Mouse (Mus musculus) MEL (cell line): ENCODE measurements around the gene Mrpl3. TPM values are rescaled to one million over a fixed set of nuclear protein-coding genes. Genes with fewer than 3 reads are reported as not detected.
A peak's percentile ranks its signal among the peaks of the same experiment; 100 is the strongest.

Experiments used
- DNase-seq: peaks from one replicate; pipeline ENCODE4 v3.0.0; 2011; ENCODE audit warnings: low read depth, low spot score
- H3K27ac ChIP-seq: 2 replicates; pipeline ENCODE4 v1.5.1; 2012; ENCODE audit warnings: low read depth, mild to moderate bottlenecking, control low read depth, low read length, moderate library complexity; ENCODE audit not compliant: control insufficient read depth
- H3K27me3 ChIP-seq, 2 experiments: fragments of 150-350 bp in 1 of 2; sonication (generic) in 1 of 2; 2 replicates each; pipeline ENCODE4 v1.6.1; 2012; ENCODE audit warnings: low read length in 2 of 2, mild to moderate bottlenecking in 2 of 2, improper control_type of control experiment in 1 of 2, moderate library complexity in 1 of 2; ENCODE audit not compliant: insufficient read depth in 2 of 2, control insufficient read depth in 1 of 2
- H3K36me3 ChIP-seq, 2 experiments: 2 replicates each; pipeline ENCODE4 v1.6.1; 2012 to 2014; ENCODE audit warnings: low read length in 2 of 2, improper control_type of control experiment in 1 of 2, inconsistent platforms in 1 of 2, mild to moderate bottlenecking in 1 of 2; ENCODE audit not compliant: insufficient read depth in 2 of 2, control insufficient read depth in 1 of 2
- H3K4me1 ChIP-seq, 2 experiments: fragments of 150-350 bp in 1 of 2; sonication (generic) in 1 of 2; 2 replicates each; pipeline ENCODE4 v1.6.1; 2012; ENCODE audit warnings: low read length in 2 of 2, improper control_type of control experiment in 1 of 2, mild to moderate bottlenecking in 1 of 2; ENCODE audit not compliant: insufficient read depth in 2 of 2, control insufficient read depth in 1 of 2
- H3K4me3 ChIP-seq, 2 experiments: fragments of 150-350 bp in 1 of 2; sonication (generic) in 1 of 2; 2 replicates each; pipeline ENCODE4 v1.5.1; 2012; ENCODE audit warnings: low read depth in 2 of 2, low read length in 2 of 2, mild to moderate bottlenecking in 2 of 2, moderate library complexity in 2 of 2, control low read depth in 1 of 2, improper control_type of control experiment in 1 of 2; ENCODE audit not compliant: control insufficient read depth in 1 of 2, insufficient read depth in 1 of 2
- H3K79me2 ChIP-seq: 2 replicates; pipeline ENCODE4 v1.6.1; 2012; ENCODE audit warnings: mild to moderate bottlenecking, low read length, moderate library complexity; ENCODE audit not compliant: control insufficient read depth, poor library complexity, insufficient read depth
- H3K9ac ChIP-seq: 2 replicates; pipeline ENCODE4 v1.6.1; 2012; ENCODE audit warnings: low read depth, mild to moderate bottlenecking, control low read depth, low read length, moderate library complexity; ENCODE audit not compliant: control insufficient read depth, poor library complexity, severe bottlenecking
- H3K9me3 ChIP-seq: fragments of 150-350 bp; sonication (generic); replicated peaks from 2 replicates; pipeline ENCODE4 v1.6.1; 2012; ENCODE audit warnings: mild to moderate bottlenecking, low read length, improper control_type of control experiment, moderate library complexity; ENCODE audit not compliant: insufficient read depth
- BHLHE40 ChIP-seq: IDR thresholded peaks from 2 replicates; pipeline ENCODE4 v1.6.1; 2012; ENCODE audit warnings: low read depth, mild to moderate bottlenecking, inconsistent platforms, low read length, improper control_type of control experiment, borderline replicate concordance
- CHD1 ChIP-seq: IDR thresholded peaks from 2 replicates; pipeline ENCODE4 v1.6.1; 2012; ENCODE audit warnings: low read depth, mild to moderate bottlenecking, inconsistent platforms, low read length, improper control_type of control experiment
- CHD2 ChIP-seq: IDR thresholded peaks from 2 replicates; pipeline ENCODE4 v1.6.1; 2011; ENCODE audit warnings: low read length, improper control_type of control experiment
- CTCF ChIP-seq, 3 experiments: IDR thresholded peaks in 2 of 3; conservative IDR thresholded peaks in 1 of 3; 2 replicates each; pipeline ENCODE4 v1.5.1; 2011 to 2012; ENCODE audit warnings: low read length in 3 of 3, low read depth in 2 of 3, mild to moderate bottlenecking in 2 of 3, improper control_type of control experiment in 1 of 3, inconsistent platforms in 1 of 3, mixed read lengths in 1 of 3, moderate library complexity in 1 of 3; ENCODE audit not compliant: control insufficient read depth in 1 of 3, insufficient read depth in 1 of 3, poor library complexity in 1 of 3, severe bottlenecking in 1 of 3
- E2F4 ChIP-seq: IDR thresholded peaks from 2 replicates; pipeline ENCODE4 v1.6.1; 2011; ENCODE audit warnings: low read depth, low read length, improper control_type of control experiment, borderline replicate concordance
- ELF1 ChIP-seq: IDR thresholded peaks from 2 replicates; pipeline ENCODE4 v1.6.1; 2014; ENCODE audit warnings: low read depth, mild to moderate bottlenecking, inconsistent platforms, low read length, improper control_type of control experiment, moderate library complexity
- EP300 ChIP-seq, 2 experiments: IDR thresholded peaks; 2 replicates each; pipeline ENCODE4 v1.6.1; 2011; ENCODE audit warnings: improper control_type of control experiment in 2 of 2, low read length in 2 of 2, low read depth in 1 of 2, mild to moderate bottlenecking in 1 of 2
- ETS1 ChIP-seq: IDR thresholded peaks from 2 replicates; pipeline ENCODE4 v1.6.1; 2012; ENCODE audit warnings: low read depth, mild to moderate bottlenecking, inconsistent platforms, low read length, improper control_type of control experiment, moderate library complexity
- GABPA ChIP-seq: IDR thresholded peaks from 2 replicates; pipeline ENCODE4 v1.6.1; 2012; ENCODE audit warnings: low read depth, mild to moderate bottlenecking, inconsistent platforms, low read length, improper control_type of control experiment, moderate library complexity
- GATA1 ChIP-seq: IDR thresholded peaks from 2 replicates; pipeline ENCODE4 v1.6.1; 2011; ENCODE audit warnings: low read depth, low read length, improper control_type of control experiment
- HCFC1 ChIP-seq: IDR thresholded peaks from 2 replicates; pipeline ENCODE4 v1.6.1; 2012; ENCODE audit warnings: low read depth, mild to moderate bottlenecking, inconsistent platforms, low read length, improper control_type of control experiment, moderate library complexity
- JUND ChIP-seq: IDR thresholded peaks from 2 replicates; pipeline ENCODE4 v1.6.1; 2011; ENCODE audit warnings: low read depth, mild to moderate bottlenecking, improper control_type of control experiment, low read length
- KAT2A ChIP-seq: conservative IDR thresholded peaks from 2 replicates; pipeline ENCODE4 v1.6.1; 2012; ENCODE audit warnings: low read depth, low read length, improper control_type of control experiment, inconsistent platforms
- MAFK ChIP-seq: IDR thresholded peaks from 2 replicates; pipeline ENCODE4 v1.6.1; 2011; ENCODE audit warnings: low read depth, mild to moderate bottlenecking, low read length, improper control_type of control experiment, borderline replicate concordance
- MAX ChIP-seq: IDR thresholded peaks from 2 replicates; pipeline ENCODE4 v1.6.1; 2011; ENCODE audit warnings: low read length, improper control_type of control experiment
- MAZ ChIP-seq: IDR thresholded peaks from 2 replicates; pipeline ENCODE4 v1.6.1; 2012; ENCODE audit warnings: low read depth, mild to moderate bottlenecking, inconsistent platforms, low read length, improper control_type of control experiment
- MEF2A ChIP-seq: IDR thresholded peaks from 2 replicates; pipeline ENCODE4 v1.6.1; 2014; ENCODE audit warnings: low read depth, mild to moderate bottlenecking, inconsistent platforms, low read length, improper control_type of control experiment; ENCODE audit not compliant: poor library complexity, insufficient replicate concordance, severe bottlenecking; ENCODE audit errors: extremely low read depth
- MXI1 ChIP-seq: IDR thresholded peaks from 2 replicates; pipeline ENCODE4 v1.6.1; 2011; ENCODE audit warnings: mild to moderate bottlenecking, low read depth, low read length, improper control_type of control experiment
- MYC ChIP-seq: IDR thresholded peaks from 2 replicates; pipeline ENCODE4 v1.6.1; 2011; ENCODE audit warnings: low read depth, mild to moderate bottlenecking, low read length, improper control_type of control experiment, moderate library complexity
- NELFE ChIP-seq: IDR thresholded peaks from 2 replicates; pipeline ENCODE4 v1.6.1; 2011; ENCODE audit warnings: low read depth, low read length, improper control_type of control experiment
- NRF1 ChIP-seq: IDR thresholded peaks from 2 replicates; pipeline ENCODE4 v1.6.1; 2014; ENCODE audit warnings: low read depth, mild to moderate bottlenecking, inconsistent platforms, low read length, improper control_type of control experiment, moderate library complexity; ENCODE audit not compliant: poor library complexity, insufficient read depth, severe bottlenecking
- POLR2A ChIP-seq, 2 experiments: IDR thresholded peaks; 2 replicates each; pipeline ENCODE4 v1.6.1; 2011 to 2012; ENCODE audit warnings: low read length in 2 of 2, mild to moderate bottlenecking in 2 of 2, control low read depth in 1 of 2, improper control_type of control experiment in 1 of 2, low read depth in 1 of 2, moderate library complexity in 1 of 2; ENCODE audit not compliant: control insufficient read depth in 1 of 2, insufficient read depth in 1 of 2, poor library complexity in 1 of 2
- POLR2AphosphoS2 ChIP-seq: IDR thresholded peaks from 2 replicates; pipeline ENCODE4 v1.6.1; 2011; ENCODE audit warnings: low read length, improper control_type of control experiment
- POLR2AphosphoS5 ChIP-seq: IDR thresholded peaks from 2 replicates; pipeline ENCODE4 v1.6.1; 2012; ENCODE audit warnings: low read depth, borderline replicate concordance, mild to moderate bottlenecking, inconsistent platforms, low read length, moderate library complexity, mixed read lengths
- RAD21 ChIP-seq: IDR thresholded peaks from 2 replicates; pipeline ENCODE4 v1.6.1; 2011; ENCODE audit warnings: mild to moderate bottlenecking, low read depth, low read length, improper control_type of control experiment
- RCOR1 ChIP-seq: IDR thresholded peaks from 2 replicates; pipeline ENCODE4 v1.6.1; 2012; ENCODE audit warnings: low read depth, mild to moderate bottlenecking, inconsistent platforms, low read length, improper control_type of control experiment
- SIN3A ChIP-seq: IDR thresholded peaks from 2 replicates; pipeline ENCODE4 v1.6.1; 2012; ENCODE audit warnings: low read length, improper control_type of control experiment, inconsistent platforms
- SMC3 ChIP-seq: IDR thresholded peaks from 2 replicates; pipeline ENCODE4 v1.6.1; 2011; ENCODE audit warnings: low read depth, low read length, improper control_type of control experiment
- TAL1 ChIP-seq: IDR thresholded peaks from 2 replicates; pipeline ENCODE4 v1.6.1; 2012; ENCODE audit warnings: mild to moderate bottlenecking, inconsistent platforms, low read length, moderate library complexity, mixed read lengths
- TBP ChIP-seq: IDR thresholded peaks from 2 replicates; pipeline ENCODE4 v1.8.0; 2011; ENCODE audit warnings: low read depth, low read length, improper control_type of control experiment
- TCF12 ChIP-seq: IDR thresholded peaks from 2 replicates; pipeline ENCODE4 v1.6.1; 2014; ENCODE audit warnings: low read depth, mild to moderate bottlenecking, inconsistent platforms, low read length, improper control_type of control experiment, moderate library complexity
- UBTF ChIP-seq: IDR thresholded peaks from 2 replicates; pipeline ENCODE4 v1.6.1; 2012; ENCODE audit warnings: low read depth, mild to moderate bottlenecking, inconsistent platforms, low read length, improper control_type of control experiment, moderate library complexity, borderline replicate concordance; ENCODE audit not compliant: insufficient read depth
- USF1 ChIP-seq: IDR thresholded peaks from 2 replicates; pipeline ENCODE4 v1.6.1; 2014; ENCODE audit warnings: low read depth, mild to moderate bottlenecking, inconsistent platforms, low read length, improper control_type of control experiment, moderate library complexity
- USF2 ChIP-seq, 2 experiments: IDR thresholded peaks; 2 replicates each; pipeline ENCODE4 v1.6.1; 2011 to 2012; ENCODE audit warnings: improper control_type of control experiment in 2 of 2, low read length in 2 of 2, borderline replicate concordance in 1 of 2, inconsistent platforms in 1 of 2, low read depth in 1 of 2, mild to moderate bottlenecking in 1 of 2; ENCODE audit not compliant: insufficient read depth in 1 of 2
- ZC3H11A ChIP-seq: IDR thresholded peaks from 2 replicates; pipeline ENCODE4 v1.6.1; 2012; ENCODE audit warnings: low read depth, mild to moderate bottlenecking, inconsistent platforms, low read length, improper control_type of control experiment
- ZMIZ1 ChIP-seq: IDR thresholded peaks from 2 replicates; pipeline ENCODE4 v1.6.1; 2012; ENCODE audit warnings: low read depth, mild to moderate bottlenecking, inconsistent platforms, low read length, improper control_type of control experiment, moderate library complexity
- ZNF384 ChIP-seq: IDR thresholded peaks from 2 replicates; pipeline ENCODE4 v1.6.1; 2012; ENCODE audit warnings: low read depth, mild to moderate bottlenecking, inconsistent platforms, low read length, improper control_type of control experiment
- polyA plus RNA-seq, 2 experiments: library from polyadenylated mRNA; stranded (reverse) in 1 of 2; unstranded in 1 of 2; fragments of >175 nt in 1 of 2; fragments of >200 nt in 1 of 2; gene quantifications; 2 replicates each; pipeline versions ENCODE4 v1.2.1 to v1.2.4; 2012; ENCODE audit warnings: low replicate concordance in 2 of 2, low read depth in 1 of 2; ENCODE audit not compliant: insufficient read length in 2 of 2, insufficient read depth in 1 of 2, missing spikeins in 1 of 2
- total RNA-seq: library from RNA; depleted of rRNA; stranded (reverse); fragments of 300-350 nt; gene quantifications from 2 replicates; pipeline ENCODE4 v1.2.3, GENCODE M21; 2012; rRNA removed

Mrpl3 gene
- total RNA-seq (187 and 209 TPM in 2 replicates), polyA plus RNA-seq (100 to 1,000 TPM in 1 of 2 experiments, not detected in 1; 177 TPM)

DNA sequence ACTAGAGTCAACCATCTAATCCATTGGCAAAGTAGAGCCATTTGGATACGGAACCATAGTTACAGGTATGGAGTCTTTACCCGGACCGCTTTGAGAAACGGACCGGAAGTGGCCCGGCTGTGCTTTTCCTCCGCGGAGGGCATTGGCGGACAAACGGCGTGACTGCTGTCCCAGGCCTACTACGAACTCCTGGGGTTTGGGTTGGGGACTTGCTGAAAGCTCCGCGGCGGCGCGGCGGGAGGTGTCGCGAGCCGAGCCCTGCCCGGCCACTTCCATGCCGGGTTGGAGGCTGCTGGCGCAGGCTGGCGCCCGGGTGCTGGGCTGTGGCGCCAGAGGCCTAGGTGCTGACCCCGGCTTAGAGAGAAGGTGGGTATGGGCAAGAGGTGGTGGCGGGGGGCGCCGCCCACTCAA lies at the start of gene Mrpl3:
Gene Mrpl3 (plus strand): TSS at position 93 of the 411 bp plus-strand sequence.
- Histone ChIP-seq H3K79me2 (peaks cover 16% of the 10 kb centered on the region), H3K9me3 (no peaks in the 10 kb centered on the region), H3K4me1 (no peaks in the 10 kb centered on the region), H3K27me3 (no peaks in the 10 kb centered on the region), H3K36me3 (peaks cover 5 to 7% of the 10 kb centered on the region in 2 experiments), H3K27ac (peak within 1 kb of the TSS; percentile 72), H3K4me3 (peak within 1 kb of the TSS; percentile 55 to 99), H3K9ac (peak within 1 kb of the TSS; percentile 100)
- peak; percentile 90 for DNase-seq
- TF ChIP-seq CHD2 = no peak
- TF ChIP-seq CHD1 = no peak
- TF ChIP-seq POLR2A (IDR thresholded peaks at IDR 0.05; ENCODE audit: control insufficient read depth in 1 of 2, insufficient read depth in 1 of 2, low read depth in 1 of 2, low read length in 2 of 2, poor library complexity in 1 of 2) = peak in 1 of 2 experiments; percentile 62; a peak in 1 of 4 replicates
- TF ChIP-seq CTCF (IDR thresholded peaks at IDR 0.05 in 2 of 3, conservative IDR thresholded peaks at IDR 0.05 in 1 of 3; ENCODE audit: control insufficient read depth in 1 of 3, insufficient read depth in 1 of 3, low read depth in 2 of 3, low read length in 3 of 3, poor library complexity in 1 of 3, severe bottlenecking in 1 of 3) = no peak
- TF ChIP-seq ELF1 = 0 out of 2 replicates have a peak, but pooled peaks have one; percentile 15
- peak; percentile 79 for TF ChIP-seq MYC
- peak; percentile 96 for TF ChIP-seq TBP
- no peak for TF ChIP-seq GATA1
- peak; percentile 58 for TF ChIP-seq NELFE
- no peak for TF ChIP-seq JUND
- TF ChIP-seq SIN3A = peak; percentile 79
- no peak for TF ChIP-seq ZMIZ1
- no peak for TF ChIP-seq USF2 (IDR thresholded peaks at IDR 0.05; ENCODE audit: borderline replicate concordance in 1 of 2, insufficient read depth in 1 of 2, low read depth in 1 of 2, low read length in 2 of 2)
- no peak for TF ChIP-seq SMC3
- TF ChIP-seq ETS1 = no peak
- no peak for TF ChIP-seq UBTF
- TF ChIP-seq TAL1 = no peak
- no peak for TF ChIP-seq ZC3H11A
- no peak; the same call in 1 of the 2 replicates for TF ChIP-seq KAT2A
- peak; percentile 70 for TF ChIP-seq TCF12
- TF ChIP-seq MXI1 = peak; percentile 94
- TF ChIP-seq USF1 = no peak
- no peak for TF ChIP-seq MAFK
- TF ChIP-seq RCOR1 = no peak
- no peak for TF ChIP-seq NRF1
- no peak for TF ChIP-seq POLR2AphosphoS5
- TF ChIP-seq POLR2AphosphoS2 = no peak
- no peak for TF ChIP-seq MEF2A
- TF ChIP-seq HCFC1 = peak; percentile 95
- no peak for TF ChIP-seq E2F4
- TF ChIP-seq ZNF384 = no peak
- TF ChIP-seq MAX = no peak
- no peak for TF ChIP-seq GABPA
- no peak for TF ChIP-seq MAZ
- no peak for TF ChIP-seq BHLHE40
- TF ChIP-seq RAD21 = no peak
- no peak for TF ChIP-seq EP300 (IDR thresholded peaks at IDR 0.05; ENCODE audit: low read depth in 1 of 2, low read length in 2 of 2)
